Mouse (Mus musculus) limb, embryonic 15.5 days (tissue): ENCODE data around the gene Gtf2f2. TPM values are rescaled to one million over a fixed set of nuclear protein-coding genes. Genes with fewer than 3 reads are reported as not detected.
"Not testable (repeated sequence)": the region's sequence is repeated elsewhere in the genome, so short reads cannot be mapped to it uniquely, and the experiment has no call there.

Experiments used
- ATAC-seq: fragments of 200-750 bp; cut with Nextera tagmentation; 2 replicates; pipeline ENCODE4 v1.8.0; 2017; ENCODE audit warnings: low read depth, moderate TSS enrichment; ENCODE audit not compliant: insufficient number of reproducible peaks, low FRiP score, low TSS enrichment
- H3K27ac ChIP-seq: fragments of 300-500 bp; sonication (generic); 2 replicates; pipeline ENCODE4 v1.5.1; 2015; ENCODE audit warnings: moderate library complexity, mild to moderate bottlenecking, inconsistent platforms
- H3K27me3 ChIP-seq: fragments of 300-500 bp; sonication (generic); 2 replicates; pipeline ENCODE4 v1.6.1; 2015; ENCODE audit warnings: inconsistent platforms
- H3K36me3 ChIP-seq: fragments of 300-500 bp; sonication (generic); 2 replicates; pipeline ENCODE4 v1.6.1; 2015; ENCODE audit warnings: inconsistent platforms
- H3K4me1 ChIP-seq: fragments of 300-500 bp; sonication (generic); 2 replicates; pipeline ENCODE4 v1.6.1; 2015; ENCODE audit warnings: inconsistent platforms
- H3K4me2 ChIP-seq: fragments of 300-500 bp; sonication (generic); 2 replicates; pipeline ENCODE4 v1.6.1; 2015; ENCODE audit warnings: mild to moderate bottlenecking, inconsistent platforms
- H3K4me3 ChIP-seq: fragments of 300-500 bp; sonication (generic); 2 replicates; pipeline ENCODE4 v1.5.1; 2015; ENCODE audit warnings: mild to moderate bottlenecking, inconsistent platforms
- H3K9ac ChIP-seq: fragments of 300-500 bp; sonication (generic); 2 replicates; pipeline ENCODE4 v1.6.1; 2015; ENCODE audit warnings: inconsistent platforms
- H3K9me3 ChIP-seq: fragments of 300-500 bp; sonication (generic); 2 replicates; pipeline ENCODE4 v1.6.1; 2016; ENCODE audit warnings: inconsistent platforms
- WGBS: fragments of 180-500 bp; shearing (Covaris S2); methylation state at CpG from one replicate; pipeline ENCODE4 v1.1.7; 2015; 5-methylcytosine and 5-hydroxymethylcytosine counted together
- polyA plus RNA-seq: library from polyadenylated mRNA; unstranded; fragments of >200 nt; fragmentation: Nextera tagmentation; extraction: Ambion mirVana; gene quantifications from 2 replicates; pipeline ENCODE4 v1.2.1, GENCODE M21; 2015

Gtf2f2 gene
- polyA plus RNA-seq, 1 experiment from 2014 or later = 33.4 TPM

GRCm38 (mm10) chr14:75871750-75872149 is 138.9 kb downstream of the Gtf2f2 start:
- Histone ChIP-seq H3K4me1 (peaks cover 5% of the 10 kb centered on the region; the same call in 1 of the 2 replicates), H3K9ac (no peak overlapping the region), H3K27ac (no peak overlapping the region), H3K9me3 (no peaks in the 10 kb centered on the region), H3K27me3 (no peaks in the 10 kb centered on the region), H3K4me2 (no peak overlapping the region), H3K36me3 (no peaks in the 10 kb centered on the region), H3K4me3 (no peak overlapping the region)
- 93% methylated on average over 4 of the region's 4 CpGs for WGBS
- no peak for ATAC-seq

- Histone ChIP-seq H3K4me1 (no peaks in the 10 kb centered on the region), H3K9me3 (no peaks in the 10 kb centered on the region), H3K4me3 (no peak overlapping the region), H3K9ac (no peak overlapping the region), H3K27me3 (no peaks in the 10 kb centered on the region), H3K4me2 (no peak overlapping the region), H3K27ac (no peak overlapping the region), H3K36me3 (no peaks in the 10 kb centered on the region)
- ATAC-seq = no peak
- 4% methylated on average over 4 of the region's 5 CpGs for WGBS
Measured at GRCm38 (mm10) chr14:75871111-75871510, 139.6 kb downstream of the Gtf2f2 start.

GRCm38 (mm10) chr14:75870631-75871030 is 140.0 kb downstream of the Gtf2f2 start:
- no peak overlapping the region for H3K27ac ChIP-seq
- H3K4me2 ChIP-seq = peak overlapping the region; percentile 31
- WGBS = 30% methylated on average over 6 of the region's 10 CpGs
- H3K4me3 ChIP-seq = peak overlapping the region; percentile 21
- no peak overlapping the region for H3K9ac ChIP-seq
- no peaks in the 10 kb centered on the region for H3K9me3 ChIP-seq
- no peaks in the 10 kb centered on the region for H3K36me3 ChIP-seq
- no peaks in the 10 kb centered on the region for H3K27me3 ChIP-seq
- no peak; the same call in 1 of the 2 replicates for ATAC-seq
- no peaks in the 10 kb centered on the region for H3K4me1 ChIP-seq

DNA sequence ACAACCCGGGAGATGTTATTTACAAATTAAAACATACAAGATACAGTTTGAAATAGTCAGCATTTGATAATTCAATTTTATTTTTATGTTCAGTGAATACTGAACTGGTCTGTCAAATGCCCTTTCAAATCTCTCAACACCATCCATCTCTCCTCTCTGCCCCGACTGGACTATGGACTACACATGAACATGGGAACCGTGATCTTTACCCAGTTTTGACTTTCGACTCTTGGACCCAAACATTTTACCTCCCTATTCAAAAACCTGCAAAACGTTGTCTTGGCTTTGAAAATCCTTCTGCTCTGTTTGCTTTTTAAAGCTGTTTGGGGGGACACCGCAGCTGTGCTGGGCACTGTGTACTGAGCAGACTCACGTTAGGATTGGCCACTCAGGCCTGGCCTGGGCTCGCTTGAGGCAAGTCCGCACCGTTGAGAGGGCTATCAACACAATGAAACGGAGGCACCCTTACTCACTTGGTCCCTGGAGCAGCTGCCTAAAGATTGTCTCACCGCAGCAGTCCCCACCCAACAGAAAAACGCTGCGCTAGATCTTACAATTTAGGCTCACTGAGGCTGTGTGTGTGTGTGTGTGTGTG is 140.8 kb downstream of the Gtf2f2 start:
- H3K27ac ChIP-seq = no peak overlapping the region
- ATAC-seq = no peak
- no peak overlapping the region for H3K4me2 ChIP-seq
- WGBS = 79% methylated on average over 14 of the region's 14 CpGs
- no peaks in the 10 kb centered on the region for H3K27me3 ChIP-seq
- H3K9me3 ChIP-seq = no peaks in the 10 kb centered on the region
- no peaks in the 10 kb centered on the region for H3K4me1 ChIP-seq
- H3K9ac ChIP-seq = no peak overlapping the region
- no peak overlapping the region for H3K4me3 ChIP-seq
- H3K36me3 ChIP-seq = no peaks in the 10 kb centered on the region

DNA sequence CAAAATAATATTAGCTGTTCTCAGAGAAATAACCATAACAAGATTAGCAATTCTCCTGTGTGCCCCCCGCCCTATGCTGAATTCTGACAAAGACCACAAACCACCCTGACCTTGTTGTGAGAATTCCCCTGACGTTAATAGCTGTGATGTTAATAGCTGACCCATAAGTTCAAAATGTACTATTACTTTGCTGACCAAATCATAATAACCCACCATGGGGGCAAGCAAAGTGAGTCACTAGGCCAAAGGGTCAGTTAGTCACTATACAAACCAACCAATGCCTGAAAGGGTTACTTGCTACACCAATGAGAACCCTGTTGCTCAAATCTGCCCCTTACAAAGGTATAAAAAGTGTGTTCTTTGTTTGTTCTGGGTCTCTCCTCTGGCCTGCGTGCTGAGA is 142.6 kb downstream of the Gtf2f2 start:
- not testable (repeated sequence) for H3K9ac ChIP-seq, H3K27ac ChIP-seq, H3K27me3 ChIP-seq, ATAC-seq, H3K4me1 ChIP-seq, H3K4me2 ChIP-seq, H3K36me3 ChIP-seq, H3K4me3 ChIP-seq, H3K9me3 ChIP-seq
- WGBS = 80% methylated on average over 3 of the region's 3 CpGs

DNA sequence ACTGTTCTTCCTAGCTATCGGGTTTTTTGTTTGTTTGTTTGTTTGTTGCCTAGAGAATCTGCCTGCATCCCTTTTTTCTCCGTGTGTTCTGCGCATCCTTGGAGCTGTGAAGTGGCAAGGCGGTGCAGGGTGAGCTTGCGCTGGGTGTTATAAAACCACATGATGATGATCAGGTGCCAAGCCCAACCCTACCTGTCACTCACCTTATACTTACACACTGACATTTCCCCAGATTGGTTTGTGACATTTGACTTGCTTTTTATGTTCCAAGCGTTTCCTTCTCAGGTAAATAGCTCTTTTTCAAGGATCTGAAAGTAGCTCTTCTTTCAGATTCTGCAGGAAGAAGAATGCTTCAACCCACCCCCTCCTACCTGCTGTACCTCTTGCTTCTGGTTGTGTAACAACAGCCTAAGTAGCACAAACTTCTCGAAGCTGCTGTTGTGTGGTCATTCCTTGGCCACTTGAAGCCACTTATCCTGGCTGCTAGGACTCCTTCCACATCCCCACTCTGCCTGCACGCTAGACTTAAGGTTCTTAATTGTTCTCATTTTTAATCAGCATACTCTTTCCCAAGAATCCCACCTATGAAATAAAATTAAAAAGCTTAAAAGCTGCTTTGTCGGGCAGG is 143.8 kb downstream of the Gtf2f2 start:
- H3K9me3 ChIP-seq = no peaks in the 10 kb centered on the region
- no peaks in the 10 kb centered on the region for H3K27me3 ChIP-seq
- H3K36me3 ChIP-seq = no peaks in the 10 kb centered on the region
- no peak overlapping the region for H3K27ac ChIP-seq
- H3K4me3 ChIP-seq = no peak overlapping the region
- peaks cover 13% of the 10 kb centered on the region for H3K4me1 ChIP-seq
- 73% methylated on average over 9 of the region's 9 CpGs for WGBS
- ATAC-seq = no peak
- no peak overlapping the region for H3K9ac ChIP-seq
- H3K4me2 ChIP-seq = no peak overlapping the region

- 17% methylated on average over 7 of the region's 7 CpGs for WGBS
- no peak overlapping the region for H3K4me2 ChIP-seq
Measured at GRCm38 (mm10) chr14:75863549-75864409, 146.9 kb downstream of the Gtf2f2 start.

GRCm38 (mm10) chr14:75862701-75863100 is 148.0 kb downstream of the Gtf2f2 start:
- Histone ChIP-seq H3K4me2 (no peak overlapping the region), H3K36me3 (no peaks in the 10 kb centered on the region), H3K27ac (no peak overlapping the region), H3K9ac (no peak overlapping the region), H3K4me3 (no peak overlapping the region), H3K9me3 (no peaks in the 10 kb centered on the region), H3K27me3 (no peaks in the 10 kb centered on the region), H3K4me1 (peaks cover 13% of the 10 kb centered on the region)
- WGBS = 87% methylated on average over 6 of the region's 6 CpGs
- ATAC-seq = no peak

More at GRCm38 (mm10) chr14:75863549-75864409, 146.9 kb downstream of the Gtf2f2 start:
- H3K36me3 ChIP-seq = no peaks in the 10 kb centered on the region
- H3K27ac ChIP-seq = peak overlapping the region; percentile 68
- ATAC-seq = peak; percentile 85
- no peaks in the 10 kb centered on the region for H3K27me3 ChIP-seq
- H3K9ac ChIP-seq = no peak overlapping the region
- no peaks in the 10 kb centered on the region for H3K9me3 ChIP-seq
- peaks cover 13% of the 10 kb centered on the region for H3K4me1 ChIP-seq
- H3K4me3 ChIP-seq = no peak overlapping the region

DNA sequence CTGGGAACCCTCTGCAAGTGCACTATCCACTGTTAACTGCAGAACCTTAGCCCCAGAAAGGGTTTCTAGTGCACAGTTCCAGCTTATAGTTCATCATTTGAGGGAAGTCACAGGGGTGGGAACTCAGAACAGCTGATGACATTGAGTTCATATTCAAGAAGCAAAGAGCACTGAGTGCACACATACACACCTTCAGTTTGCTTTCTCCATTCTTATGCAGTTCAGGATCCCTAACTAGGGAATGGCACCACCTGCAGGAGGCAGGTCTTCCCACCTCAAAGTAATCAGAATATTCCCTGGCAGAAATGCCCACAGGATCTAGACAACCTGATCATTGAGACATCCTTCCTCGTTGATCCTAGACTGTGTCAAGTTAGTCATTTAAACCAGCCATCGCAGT is 151.0 kb downstream of the Gtf2f2 start:
- Histone ChIP-seq H3K36me3 (no peaks in the 10 kb centered on the region), H3K9ac (no peak overlapping the region), H3K27me3 (no peaks in the 10 kb centered on the region), H3K4me2 (no peak overlapping the region), H3K9me3 (no peaks in the 10 kb centered on the region), H3K4me1 (peaks cover 13% of the 10 kb centered on the region), H3K27ac (no peak overlapping the region), H3K4me3 (no peak overlapping the region)
- 84% methylated on average over 2 of the region's 2 CpGs for WGBS
- ATAC-seq = no peak

GRCm38 (mm10) chr14:75858181-75858580 is 152.5 kb downstream of the Gtf2f2 start:
- no peaks in the 10 kb centered on the region for H3K9me3 ChIP-seq
- H3K36me3 ChIP-seq = no peaks in the 10 kb centered on the region
- ATAC-seq = no peak
- H3K27ac ChIP-seq = no peak overlapping the region
- 44% methylated on average over 2 of the region's 2 CpGs for WGBS
- H3K9ac ChIP-seq = no peak overlapping the region
- H3K4me1 ChIP-seq = 0 out of 2 replicates have a peak, but pooled peaks cover 3% of the 10 kb centered on the region
- no peak overlapping the region for H3K4me2 ChIP-seq
- H3K4me3 ChIP-seq = no peak overlapping the region
- H3K27me3 ChIP-seq = no peaks in the 10 kb centered on the region

DNA sequence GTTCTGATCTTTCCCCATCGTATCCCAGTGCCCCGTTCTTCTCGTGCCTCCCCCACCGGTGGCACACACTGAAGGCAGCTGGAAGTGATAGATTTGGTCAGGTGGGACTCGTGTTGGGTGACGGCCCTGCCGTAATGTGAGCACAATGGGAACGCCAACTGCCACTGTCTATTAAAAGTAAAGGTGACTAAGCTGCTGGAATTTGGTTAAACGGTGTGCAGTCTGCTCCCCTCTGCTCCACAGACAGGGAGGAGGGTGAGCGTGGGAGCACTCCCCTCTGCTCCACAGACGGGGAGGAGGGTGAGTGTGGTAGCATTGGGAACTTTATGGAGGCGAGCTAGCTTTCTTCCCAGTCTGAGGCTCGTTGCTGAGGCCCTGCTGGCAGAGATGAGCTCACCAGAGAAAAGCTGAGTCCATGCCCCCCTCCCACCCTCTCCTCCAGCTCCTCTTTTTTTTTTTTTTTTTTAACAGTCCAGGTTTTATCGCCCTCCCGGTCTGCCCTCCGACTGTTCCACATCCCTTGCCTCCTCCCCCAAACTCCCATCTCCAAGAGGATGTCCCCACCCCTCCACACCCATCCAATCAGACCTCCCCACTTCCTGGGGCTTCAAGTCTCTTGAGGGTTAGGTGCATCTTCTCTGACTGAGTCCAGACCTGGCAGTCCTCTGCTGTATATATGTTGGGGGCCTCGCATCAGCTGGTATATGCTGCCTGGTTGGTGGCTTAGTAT is 155.2 kb downstream of the Gtf2f2 start:
- Histone ChIP-seq H3K9ac (no peak overlapping the region), H3K4me2 (no peak overlapping the region), H3K27me3 (no peaks in the 10 kb centered on the region), H3K9me3 (no peaks in the 10 kb centered on the region), H3K4me1 (no peaks in the 10 kb centered on the region), H3K36me3 (peaks cover 10% of the 10 kb centered on the region), H3K4me3 (no peak overlapping the region), H3K27ac (peak overlapping the region; percentile 43; the same call in 1 of the 2 replicates)
- WGBS = 37% methylated on average over 17 of the region's 17 CpGs
- ATAC-seq = no peak
